Mouse (Mus musculus) adrenal gland, postnatal 4 days (tissue): ENCODE data around the gene Fam184b. TPM values are rescaled to one million over a fixed set of nuclear protein-coding genes. Genes with fewer than 3 reads are reported as not detected.

ENCODE experiments used
- DNase-seq, 2 experiments: peaks; one replicate each; pipeline ENCODE4 v3.0.0; 2021 to 2022; ENCODE audit warnings: low spot score in 2 of 2, mixed read lengths in 2 of 2
- total RNA-seq, 2 experiments: library from RNA; stranded (reverse); gene quantifications; 2 replicates each; pipeline ENCODE4 v1.2.3; 2021

Fam184b gene
- total RNA-seq, 2 experiments from 2014 or later = 1.2 to 1.8 TPM

GRCm38 (mm10) chr5:45515151-45515743, 124.2 kb downstream of the Fam184b start:
- no peak for DNase-seq

- DNase-seq = no peak
Observed at GRCm38 (mm10) chr5:45514599-45514998, 124.8 kb downstream of the Fam184b start.

GRCm38 (mm10) chr5:45513511-45513910, 125.9 kb downstream of the Fam184b start:
- no peak for DNase-seq

GRCm38 (mm10) chr5:45512908-45513307, 126.5 kb downstream of the Fam184b start:
- no peak for DNase-seq

GRCm38 (mm10) chr5:45510071-45510470, 129.3 kb downstream of the Fam184b start:
- DNase-seq = no peak

- DNase-seq = no peak
Observed at GRCm38 (mm10) chr5:45497564-45497963, 141.8 kb downstream of the Fam184b start.

- DNase-seq = no peak
Observed at GRCm38 (mm10) chr5:45496930-45497550, 142.4 kb downstream of the Fam184b start.

GRCm38 (mm10) chr5:45496479-45496878, 142.9 kb downstream of the Fam184b start:
- DNase-seq = no peak

- DNase-seq = no peak
Observed at GRCm38 (mm10) chr5:45496042-45496441, 143.4 kb downstream of the Fam184b start.

GRCm38 (mm10) chr5:45495429-45495975, 143.9 kb downstream of the Fam184b start:
- no peak for DNase-seq

- no peak for DNase-seq
Observed at GRCm38 (mm10) chr5:45494093-45494755, 145.2 kb downstream of the Fam184b start.

- DNase-seq = peak; percentile 96 to 99
Observed at GRCm38 (mm10) chr5:45493191-45494092, 146.0 kb downstream of the Fam184b start, which contains the start of gene Lap3. Lap3 (plus strand) TSS chr5:45493374.

- no peak for DNase-seq
Observed at GRCm38 (mm10) chr5:45491776-45492175, 147.6 kb downstream of the Fam184b start.

GRCm38 (mm10) chr5:45483654-45484053, 155.8 kb downstream of the Fam184b start:
- no peak for DNase-seq

- no peak for DNase-seq
Observed at GRCm38 (mm10) chr5:45482607-45483006, 156.8 kb downstream of the Fam184b start.

- DNase-seq = no peak
Observed at GRCm38 (mm10) chr5:45481125-45481524, 158.3 kb downstream of the Fam184b start.

- no peak for DNase-seq
Observed at GRCm38 (mm10) chr5:45480066-45480465, 159.3 kb downstream of the Fam184b start.
